Mouse (Mus musculus) olfactory bulb, adult 2 months (tissue): ENCODE results near the gene Gm30191.

ENCODE experiments used
- CTCF ChIP-seq: fragments of 200-500 bp; IDR thresholded peaks from 2 replicates; pipeline ENCODE4 v1.5.1; 2012; ENCODE audit warnings: low read depth, mild to moderate bottlenecking, low read length, moderate library complexity; ENCODE audit not compliant: insufficient read depth
- POLR2A ChIP-seq: fragments of 200-500 bp; IDR thresholded peaks from 2 replicates; pipeline ENCODE4 v1.6.1; 2012; ENCODE audit warnings: mild to moderate bottlenecking, low read depth, low read length, moderate library complexity; ENCODE audit not compliant: insufficient read depth

- no peak for TF ChIP-seq POLR2A
- TF ChIP-seq CTCF: no peak
Measured at GRCm38 (mm10) chr4:134206488-134207053, 40.2 kb upstream of the Gm30191 start.
